Mouse (Mus musculus) midbrain, postnatal 0 days (tissue): ENCODE measurements around the gene Slc7a5. TPM values are rescaled to one million over a fixed set of nuclear protein-coding genes. Genes with fewer than 3 reads are reported as not detected.
A peak's percentile ranks its signal among the peaks of the same experiment; 100 is the strongest.

Source experiments
- ATAC-seq: fragments of 200-750 bp; cut with Nextera tagmentation; 2 replicates; pipeline ENCODE4 v1.8.0; 2017; ENCODE audit warnings: moderate number of reproducible peaks, mild to moderate bottlenecking, moderate TSS enrichment, moderate library complexity; ENCODE audit not compliant: low FRiP score
- DNase-seq: peaks from one replicate; pipeline ENCODE4 v3.0.0-alpha.2; 2015; ENCODE audit warnings: low spot score
- H3K27ac ChIP-seq: fragments of 300-500 bp; sonication (generic); 2 replicates; pipeline ENCODE4 v1.5.1; 2014; ENCODE audit warnings: low read depth, mild to moderate bottlenecking, low read length, mixed read lengths
- H3K27me3 ChIP-seq: fragments of 300-500 bp; sonication (generic); 2 replicates; pipeline ENCODE4 v1.6.1; 2014; ENCODE audit warnings: low read length, control low read depth, mixed read lengths; ENCODE audit not compliant: insufficient read depth
- H3K36me3 ChIP-seq: fragments of 300-500 bp; sonication (generic); 2 replicates; pipeline ENCODE4 v1.6.1; 2014; ENCODE audit warnings: low read length, control low read depth, mixed read lengths; ENCODE audit not compliant: insufficient read depth
- H3K4me1 ChIP-seq: fragments of 300-500 bp; sonication (generic); 2 replicates; pipeline ENCODE4 v1.6.1; 2014; ENCODE audit warnings: mild to moderate bottlenecking, control low read depth, antibody characterized with exemption, low read length, mixed read lengths; ENCODE audit not compliant: insufficient read depth
- H3K4me2 ChIP-seq: fragments of 300-500 bp; sonication (generic); 2 replicates; pipeline ENCODE4 v1.6.1; 2014; ENCODE audit warnings: low read depth, mild to moderate bottlenecking, low read length, mixed read lengths; ENCODE audit not compliant: poor library complexity, severe bottlenecking
- H3K4me3 ChIP-seq: fragments of 300-500 bp; sonication (generic); 2 replicates; pipeline ENCODE4 v1.5.1; 2014; ENCODE audit warnings: low read depth, mild to moderate bottlenecking, low read length, moderate library complexity
- H3K9ac ChIP-seq: fragments of 300-500 bp; sonication (generic); replicated peaks from 2 replicates; pipeline ENCODE4 v1.6.1; 2014; ENCODE audit warnings: mild to moderate bottlenecking, low read length, moderate library complexity, mixed read lengths; ENCODE audit not compliant: poor library complexity, severe bottlenecking
- H3K9me3 ChIP-seq: fragments of 300-500 bp; sonication (generic); 2 replicates; pipeline ENCODE4 v1.6.1; 2016; ENCODE audit warnings: low read length, control low read depth
- CTCF ChIP-seq: IDR thresholded peaks from 2 replicates; pipeline ENCODE4 v1.5.1; 2016; ENCODE audit warnings: antibody characterized with exemption, mild to moderate bottlenecking
- WGBS: fragments of 180-500 bp; shearing (Covaris S2); extraction: QIAGEN DNeasy Blood & Tissue Kit; methylation state at CpG from one replicate; pipeline ENCODE4 v1.1.7; 2014; 5-methylcytosine and 5-hydroxymethylcytosine counted together
- polyA plus RNA-seq: library from polyadenylated mRNA; unstranded; fragments of >200 nt; fragmentation: Nextera tagmentation; extraction: Ambion mirVana; gene quantifications from 2 replicates; pipeline ENCODE4 v1.2.1, GENCODE M21; 2015
- total RNA-seq: library from RNA; depleted of rRNA; stranded (reverse); fragments of >200 nt; gene quantifications from 2 replicates; pipeline ENCODE4 v1.2.3, GENCODE M21; 2014

Slc7a5 gene
- total and polyA plus RNA-seq, 2 experiments from 2014 or later: 64.5 to 115 TPM

GRCm38 (mm10) chr8:121934506-121934905 lies 27.0 kb upstream of the Slc7a5 start:
- ATAC-seq (no peak), DNase-seq (peak; percentile 54)
- Histone ChIP-seq H3K4me3 (no peak overlapping the region), H3K4me1 (peaks cover 4% of the 10 kb centered on the region; the same call in 1 of the 2 replicates), H3K9ac (no peak overlapping the region), H3K4me2 (no peak overlapping the region), H3K27me3 (no peaks in the 10 kb centered on the region), H3K36me3 (no peaks in the 10 kb centered on the region), H3K9me3 (no peaks in the 10 kb centered on the region), H3K27ac (peak overlapping the region; percentile 44)
- peak; percentile 71 for TF ChIP-seq CTCF
- WGBS: 37% methylated on average over 4 of the region's 4 CpGs

GRCm38 (mm10) chr8:121932668-121933520 lies 25.4 kb upstream of the Slc7a5 start:
- DNase-seq (no peak), ATAC-seq (no peak)
- H3K36me3 ChIP-seq: no peaks in the 10 kb centered on the region
- no peak overlapping the region for H3K4me3 ChIP-seq
- H3K27ac ChIP-seq: no peak overlapping the region
- no peak overlapping the region for H3K4me2 ChIP-seq
- no peaks in the 10 kb centered on the region for H3K9me3 ChIP-seq
- peaks cover 4% of the 10 kb centered on the region; the same call in 1 of the 2 replicates for H3K4me1 ChIP-seq
- whole genome bisulfite sequencing: 81% methylated on average over 14 of the region's 14 CpGs
- no peaks in the 10 kb centered on the region for H3K27me3 ChIP-seq
- TF ChIP-seq CTCF: peak; percentile 53
- H3K9ac ChIP-seq: no peak overlapping the region

GRCm38 (mm10) chr8:121932026-121932667 lies 24.7 kb upstream of the Slc7a5 start:
- H3K9ac ChIP-seq: no peak overlapping the region
- H3K4me2 ChIP-seq: no peak overlapping the region
- peaks cover 4% of the 10 kb centered on the region; the same call in 1 of the 2 replicates for H3K4me1 ChIP-seq
- DNase-seq: no peak
- no peaks in the 10 kb centered on the region for H3K27me3 ChIP-seq
- H3K36me3 ChIP-seq: no peaks in the 10 kb centered on the region
- no peaks in the 10 kb centered on the region for H3K9me3 ChIP-seq
- no peak overlapping the region for H3K27ac ChIP-seq
- TF ChIP-seq CTCF: no peak
- no peak overlapping the region for H3K4me3 ChIP-seq
- 62% methylated on average over 12 of the region's 12 CpGs for WGBS
- ATAC-seq: no peak

GRCm38 (mm10) chr8:121931571-121931970 lies 24.1 kb upstream of the Slc7a5 start:
- no peak overlapping the region for H3K4me3 ChIP-seq
- H3K27ac ChIP-seq: no peak overlapping the region
- no peaks in the 10 kb centered on the region for H3K36me3 ChIP-seq
- WGBS: 83% methylated on average over 7 of the region's 7 CpGs
- ATAC-seq (no peak), DNase-seq (no peak)
- TF ChIP-seq CTCF: no peak
- no peaks in the 10 kb centered on the region for H3K9me3 ChIP-seq
- H3K4me2 ChIP-seq: no peak overlapping the region
- H3K4me1 ChIP-seq: peaks cover 4% of the 10 kb centered on the region; the same call in 1 of the 2 replicates
- no peaks in the 10 kb centered on the region for H3K27me3 ChIP-seq
- H3K9ac ChIP-seq: no peak overlapping the region

GRCm38 (mm10) chr8:121930047-121930446 lies 22.6 kb upstream of the Slc7a5 start:
- no peaks in the 10 kb centered on the region for H3K9me3 ChIP-seq
- H3K27me3 ChIP-seq: no peaks in the 10 kb centered on the region
- H3K36me3 ChIP-seq: no peaks in the 10 kb centered on the region
- H3K4me3 ChIP-seq: no peak overlapping the region
- ATAC-seq (no peak), DNase-seq (no peak)
- H3K9ac ChIP-seq: no peak overlapping the region
- no peak for TF ChIP-seq CTCF
- H3K4me1 ChIP-seq: no peaks in the 10 kb centered on the region
- no peak overlapping the region for H3K27ac ChIP-seq
- no peak overlapping the region for H3K4me2 ChIP-seq
- 73% methylated on average over 4 of the region's 4 CpGs for WGBS

GRCm38 (mm10) chr8:121927316-121927715 lies 19.8 kb upstream of the Slc7a5 start:
- 41% methylated on average over 8 of the region's 8 CpGs for WGBS

More at GRCm38 (mm10) chr8:121927316-121927715, 19.8 kb upstream of the Slc7a5 start:
- Histone ChIP-seq H3K4me3 (no peak overlapping the region), H3K27me3 (no peaks in the 10 kb centered on the region), H3K27ac (no peak overlapping the region), H3K9me3 (no peaks in the 10 kb centered on the region), H3K4me2 (no peak overlapping the region), H3K9ac (no peak overlapping the region), H3K36me3 (no peaks in the 10 kb centered on the region), H3K4me1 (no peaks in the 10 kb centered on the region)
- DNase-seq (peak; percentile 71), ATAC-seq (peak; percentile 49; the same call in 1 of the 2 replicates)
- TF ChIP-seq CTCF: peak; percentile 68
